Mouse (Mus musculus): Measurements from ENCODE around the gene Cav3.

Cav3 gene

GRCm38 (mm10) chr6:112459341-112459749, at the start of gene Cav3:
Gene Cav3, plus strand, starts transcription at chr6:112459505.
- no peak for DNase-seq

GRCm38 (mm10) chr6:112419333-112419732, 40.0 kb upstream of the Cav3 start:
- DNase-seq, result no peak

- no peak for DNase-seq
These were observed 38.4 kb upstream of the Cav3 start for GRCm38 (mm10) chr6:112420883-112421282.

GRCm38 (mm10) chr6:112423746-112424501, 35.4 kb upstream of the Cav3 start:
- DNase-seq, result no peak

DNA sequence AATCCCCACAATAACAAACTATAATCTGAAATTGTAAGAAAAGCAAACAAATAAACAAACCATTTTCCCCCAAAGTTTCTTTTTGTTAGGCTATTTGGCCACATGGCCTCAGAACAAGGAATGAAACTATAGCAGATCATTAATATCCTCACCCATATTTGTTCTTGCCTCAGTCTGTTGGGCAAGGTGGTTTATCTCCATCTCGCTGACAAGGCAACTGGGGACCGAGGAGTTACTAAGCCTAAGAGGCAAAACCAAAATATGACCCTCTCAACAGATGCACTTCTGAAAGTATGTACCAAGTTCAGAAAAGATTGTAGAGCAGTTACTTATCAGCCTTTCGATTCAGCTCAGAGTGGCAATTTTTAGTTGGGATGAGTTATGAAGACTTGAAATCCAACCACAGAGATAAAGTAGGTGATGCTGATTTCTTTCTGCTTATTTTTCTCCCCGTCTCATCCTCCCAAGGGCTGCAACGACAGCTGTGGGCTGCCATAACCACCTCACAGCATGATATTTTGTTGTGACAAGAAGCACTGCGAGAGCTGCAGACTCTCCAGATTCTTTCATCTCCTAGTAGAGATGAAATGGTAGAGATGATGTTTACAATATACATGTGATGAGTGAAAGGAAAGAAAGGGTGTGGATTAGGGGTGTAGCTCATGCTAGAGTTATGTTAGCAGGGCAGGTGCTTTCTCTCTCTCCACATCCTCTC, 33.1 kb upstream of the Cav3 start:
- DNase-seq, result no peak

DNA sequence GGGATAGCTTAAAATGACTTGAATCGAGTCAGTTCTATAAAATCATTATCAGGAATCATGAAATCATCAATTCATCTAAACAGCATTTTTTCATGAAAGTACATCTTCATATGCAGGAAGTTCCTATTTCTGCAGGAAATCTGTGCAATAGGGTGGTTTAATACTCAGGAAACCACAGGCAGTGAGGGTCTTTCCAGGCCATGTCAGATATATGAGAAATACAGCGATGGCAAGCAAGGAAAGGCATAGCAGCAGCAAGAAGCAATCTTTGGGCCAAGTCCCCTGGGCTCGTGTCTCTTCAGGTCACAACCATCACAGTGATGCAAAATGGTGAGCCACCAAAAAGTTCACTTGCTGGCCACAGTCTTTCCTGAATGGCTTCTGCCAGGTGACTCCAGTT, 13.6 kb upstream of the Cav3 start:
- no peak for DNase-seq

DNA sequence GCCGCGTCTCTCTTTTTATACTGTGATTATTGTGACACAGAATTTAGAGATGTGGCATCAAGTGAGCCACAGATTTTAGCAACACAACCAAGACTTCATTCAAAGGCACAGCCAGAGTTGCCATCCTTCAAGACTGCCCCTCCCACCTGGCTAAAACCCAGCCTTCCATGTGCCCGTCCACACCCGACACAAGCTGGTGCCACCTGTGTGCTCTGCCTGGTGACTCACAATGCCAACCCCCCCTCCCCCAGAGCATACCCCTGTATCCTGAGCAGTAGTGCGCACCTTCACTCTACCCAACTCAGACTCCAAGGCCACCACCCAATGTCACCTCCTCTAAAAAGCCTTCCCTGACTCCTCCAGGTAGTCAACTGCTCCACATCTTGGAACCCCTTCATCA, 2.2 kb downstream of the Cav3 start:
- no peak for DNase-seq

- no peak for DNase-seq
These were observed 4.0 kb downstream of the Cav3 start for GRCm38 (mm10) chr6:112463331-112463730.

DNA sequence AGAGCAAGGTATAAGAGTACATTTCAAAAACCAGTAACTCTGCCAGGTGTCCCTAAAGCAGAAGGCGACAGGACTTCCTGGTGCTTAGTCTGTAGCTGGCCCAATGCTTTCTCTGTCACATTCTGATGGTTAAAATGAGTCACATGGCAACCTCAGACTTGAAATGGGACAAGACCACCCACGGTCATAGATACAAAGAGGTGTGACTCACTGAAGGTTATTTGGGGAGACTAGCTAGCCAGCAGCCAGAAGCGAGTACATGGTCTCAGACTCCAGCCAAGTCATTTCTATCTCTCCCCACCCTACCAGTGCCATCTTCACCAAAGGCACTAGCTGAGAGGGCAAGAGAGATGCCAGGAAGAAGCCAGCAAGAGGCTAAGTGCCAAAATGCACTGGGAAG, 6.1 kb downstream of the Cav3 start:
- no peak for DNase-seq

- no peak for DNase-seq
These were observed 6.7 kb downstream of the Cav3 start for GRCm38 (mm10) chr6:112466001-112466400.

GRCm38 (mm10) chr6:112471644-112472043, 12.3 kb downstream of the Cav3 start:
- DNase-seq, result no peak

DNA sequence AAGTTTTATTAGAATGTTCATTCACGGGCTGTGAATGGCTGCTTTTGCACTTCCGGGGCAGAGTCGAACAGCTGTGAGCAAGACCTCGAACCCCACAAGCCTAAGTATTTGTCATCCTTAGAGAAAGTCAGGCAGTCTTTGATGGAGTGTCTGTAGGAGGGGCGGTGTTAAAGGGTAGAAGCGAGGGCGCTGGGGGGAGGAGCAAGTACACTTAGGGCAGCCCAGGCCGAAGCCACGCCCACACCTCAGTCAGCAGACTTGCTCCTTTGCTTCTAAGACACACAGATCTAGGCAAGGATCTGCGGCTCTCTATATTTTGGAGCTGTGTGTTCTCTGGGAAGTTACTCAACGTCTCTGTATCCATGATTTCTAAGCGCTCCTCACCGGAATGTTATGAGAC, 20.6 kb downstream of the Cav3 start:
- DNase-seq, result no peak

DNA sequence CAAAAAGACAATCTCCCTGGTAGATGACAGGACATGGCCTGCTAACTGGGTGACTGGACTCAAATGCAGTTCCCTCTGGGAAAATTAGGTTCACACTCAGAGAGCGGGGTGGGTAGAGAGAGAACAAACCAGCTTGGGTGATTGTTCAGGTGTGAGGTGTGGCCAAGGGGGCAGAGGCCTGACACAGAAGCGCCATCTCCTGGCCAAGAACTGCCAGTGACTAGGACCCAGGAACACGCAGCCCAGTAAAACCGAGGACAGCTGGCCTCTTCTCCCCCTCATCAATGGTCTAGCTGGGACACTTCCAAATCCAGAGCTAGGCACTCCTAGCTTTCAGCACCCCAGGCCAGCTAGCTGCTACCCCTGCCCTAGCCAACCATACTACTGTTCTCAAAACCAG, 25.0 kb downstream of the Cav3 start:
- DNase-seq, result peak; percentile 34 to 73

- no peak for DNase-seq
These were observed 28.7 kb downstream of the Cav3 start for GRCm38 (mm10) chr6:112487993-112488392.

DNA sequence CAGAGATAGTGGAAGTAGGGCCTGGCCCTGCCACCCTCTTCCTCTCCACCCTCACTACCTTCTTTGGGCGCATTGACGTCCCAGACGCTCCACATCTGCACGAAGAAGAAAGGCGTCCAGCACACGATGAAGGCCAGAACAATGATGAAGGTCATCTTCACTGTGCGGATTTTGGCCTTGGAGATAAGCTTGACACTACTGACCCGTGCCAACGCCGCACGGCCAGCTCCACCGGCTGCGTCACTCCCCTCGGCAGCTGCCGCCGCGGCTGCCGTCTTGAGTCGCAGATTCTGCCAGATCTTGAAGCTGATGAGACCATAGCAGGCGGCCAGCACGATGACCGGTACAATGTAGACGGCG, 29.5 kb downstream of the Cav3 start:
- no peak for DNase-seq

DNA sequence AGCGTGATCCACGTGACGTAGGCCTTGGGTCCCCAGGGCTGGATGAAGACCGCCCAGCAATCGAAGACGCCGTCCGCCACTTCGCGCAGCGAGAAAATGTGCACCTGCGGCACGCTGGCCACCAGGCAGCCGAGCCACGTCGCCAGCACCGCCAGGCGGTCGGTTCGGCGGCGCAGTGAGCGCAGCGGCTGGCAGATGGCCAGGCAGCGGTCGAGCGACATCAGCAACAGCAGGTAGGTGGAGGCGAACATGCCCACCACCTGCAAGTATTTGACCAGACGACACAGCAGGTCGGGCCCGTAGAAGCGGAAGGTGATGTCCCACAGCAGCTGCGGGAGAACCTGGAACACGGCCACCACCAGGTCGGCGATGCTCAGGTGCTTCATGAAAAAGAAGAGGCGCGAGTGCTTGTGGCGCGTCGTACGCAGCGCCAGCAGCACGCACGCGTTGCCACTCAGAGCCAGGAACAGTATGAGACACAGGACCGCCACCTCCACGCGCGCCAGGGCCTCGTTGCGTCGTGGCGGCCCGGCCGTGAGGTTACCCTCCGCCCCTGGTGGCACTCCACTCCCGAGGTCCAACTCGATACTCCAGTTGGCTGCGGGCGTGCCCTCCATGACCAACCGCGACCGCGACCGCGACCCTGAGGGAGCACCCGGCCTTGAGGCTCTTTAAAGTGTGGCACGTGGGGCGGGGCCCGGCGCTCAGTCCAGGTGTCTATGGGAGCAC, 30.0 kb downstream of the Cav3 start:
- DNase-seq, result peak in 1 of 2 experiments; percentile 64

DNA sequence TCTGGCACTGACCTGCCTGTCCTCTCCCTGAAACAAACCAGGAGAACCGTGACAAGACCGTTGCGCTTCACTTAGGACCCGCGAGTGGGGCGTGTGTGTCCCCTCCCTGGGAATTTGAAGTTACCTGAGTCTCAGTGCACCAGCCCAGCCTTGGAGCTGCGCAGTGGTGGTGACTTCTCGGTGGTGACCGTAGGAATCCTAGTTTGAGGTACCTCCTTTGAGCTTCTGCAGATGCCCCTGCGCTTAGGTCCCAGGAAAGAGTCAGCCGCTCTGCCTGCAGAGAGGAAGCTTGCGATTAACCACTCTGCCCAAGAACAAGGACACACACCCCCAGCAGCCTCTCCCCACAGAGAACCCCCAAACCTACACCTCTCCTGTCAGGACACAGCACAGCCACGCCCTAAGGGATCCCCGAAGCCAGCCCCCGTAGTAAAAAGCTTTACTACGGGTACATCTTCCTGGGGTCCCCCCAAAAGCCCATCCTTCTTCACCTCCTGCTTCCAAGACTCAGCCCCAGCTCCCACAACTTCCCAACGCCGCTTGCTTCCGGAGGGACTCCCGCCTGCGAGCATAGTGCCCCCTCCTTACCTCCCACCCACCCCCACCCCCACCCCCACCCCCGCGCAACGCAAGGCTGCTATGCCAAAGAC, 30.7 kb downstream of the Cav3 start, which contains the start of gene Oxtr:
Gene Oxtr, minus strand, starts transcription at position 34 of the 650 bp plus-strand sequence.
- DNase-seq, result peak in 1 of 2 experiments; percentile 7

DNA sequence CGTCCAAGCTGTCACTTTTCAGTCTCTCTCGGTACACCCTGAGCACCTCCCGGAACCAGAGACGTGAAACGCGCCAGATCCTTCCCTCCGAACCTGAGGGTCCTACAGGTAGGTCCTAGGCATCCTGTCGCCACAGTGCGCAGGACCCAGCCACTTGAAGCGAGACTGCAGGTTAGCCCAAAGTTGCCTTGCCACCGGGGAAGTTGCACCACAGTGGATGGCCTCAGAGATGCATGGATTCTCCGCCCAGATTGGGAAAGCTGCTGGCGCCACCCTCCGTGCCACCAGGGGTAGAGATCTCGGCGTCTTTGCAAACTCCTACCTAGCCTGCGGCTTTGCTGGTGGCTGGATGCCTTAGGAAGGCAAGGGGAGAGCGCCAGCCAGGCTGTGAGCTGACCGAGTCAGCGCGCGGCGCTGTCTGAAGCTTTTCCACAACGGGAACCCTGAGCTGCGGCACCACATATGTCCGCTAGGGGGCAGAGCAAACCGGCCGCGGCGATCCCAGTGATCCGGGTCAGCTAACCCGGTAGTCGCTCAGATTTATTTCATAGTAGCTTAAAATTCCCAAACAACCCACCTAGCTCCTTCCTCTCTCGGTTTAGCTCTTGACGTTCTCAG, 31.4 kb downstream of the Cav3 start:
- DNase-seq, result peak; percentile 83 to 91

- peak in 1 of 2 experiments; percentile 16 for DNase-seq
These were observed 32.2 kb downstream of the Cav3 start for GRCm38 (mm10) chr6:112491521-112491920.

DNA sequence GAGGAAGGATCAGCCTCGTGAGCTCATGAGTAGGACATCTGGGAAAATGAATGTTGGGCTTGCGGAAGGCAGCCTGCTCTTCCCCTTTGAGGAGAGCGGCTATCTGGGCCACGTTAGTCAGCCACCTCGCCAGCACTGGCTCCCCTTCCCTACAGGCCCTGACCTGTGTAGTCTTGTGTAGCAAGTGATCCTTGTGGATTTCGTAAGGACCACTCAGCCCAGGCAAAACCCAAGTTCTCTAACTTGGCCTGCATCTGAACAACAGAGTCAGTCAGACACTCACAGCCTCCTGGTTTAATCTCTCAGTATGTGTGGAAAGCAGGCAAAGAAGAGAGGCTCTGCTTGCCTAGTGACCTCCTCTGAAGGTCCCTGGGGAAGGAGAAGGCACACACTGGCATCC, 33.4 kb downstream of the Cav3 start:
- no peak for DNase-seq

DNA sequence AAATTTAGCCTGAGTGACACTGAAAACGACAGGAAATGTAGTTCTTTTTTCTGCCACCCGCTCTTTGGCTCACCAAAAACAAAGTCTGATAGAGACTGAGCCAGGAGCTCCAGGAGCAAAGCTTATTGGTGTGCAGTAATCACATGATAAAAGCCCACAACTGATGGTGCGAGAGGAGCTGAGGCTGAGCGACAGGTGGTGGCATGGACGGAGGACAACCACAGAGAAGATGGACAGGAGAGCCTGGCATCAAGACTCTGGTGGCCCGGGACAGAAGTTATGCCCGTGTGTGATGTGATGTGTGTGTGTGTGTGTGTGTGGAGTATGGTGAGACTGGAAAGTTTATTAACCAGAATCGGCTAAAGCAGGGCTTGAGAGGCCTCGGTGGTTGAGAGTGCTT, 34.1 kb downstream of the Cav3 start:
- DNase-seq, result no peak

GRCm38 (mm10) chr6:112494620-112495081, 35.3 kb downstream of the Cav3 start:
- peak; percentile 46 for DNase-seq
